Mouse (Mus musculus) neural tube, embryonic 15.5 days (tissue): Measurements from ENCODE around the gene Kdm4b. TPM values are rescaled to one million over a fixed set of nuclear protein-coding genes. Genes with fewer than 3 reads are reported as not detected.
A peak's percentile ranks its signal among the peaks of the same experiment; 100 is the strongest.

Experiments
- ATAC-seq: fragments of 200-750 bp; cut with Nextera tagmentation; 2 replicates; pipeline ENCODE4 v1.8.0; 2017; ENCODE audit warnings: mild to moderate bottlenecking, moderate TSS enrichment, moderate library complexity; ENCODE audit not compliant: low FRiP score
- H3K27ac ChIP-seq: fragments of 300-500 bp; sonication (generic); replicated peaks from 2 replicates; pipeline ENCODE4 v1.5.1; 2015; ENCODE audit warnings: mild to moderate bottlenecking, inconsistent platforms
- H3K27me3 ChIP-seq: fragments of 300-500 bp; sonication (generic); replicated peaks from 2 replicates; pipeline ENCODE4 v1.6.1; 2015; ENCODE audit warnings: inconsistent platforms
- H3K36me3 ChIP-seq: fragments of 300-500 bp; sonication (generic); 2 replicates; pipeline ENCODE4 v1.6.1; 2015; ENCODE audit warnings: inconsistent platforms
- H3K4me1 ChIP-seq: fragments of 300-500 bp; sonication (generic); 2 replicates; pipeline ENCODE4 v1.6.1; 2015; ENCODE audit warnings: inconsistent platforms
- H3K4me2 ChIP-seq: fragments of 300-500 bp; sonication (generic); 2 replicates; pipeline ENCODE4 v1.6.1; 2015; ENCODE audit warnings: inconsistent platforms, mild to moderate bottlenecking, moderate library complexity
- H3K4me3 ChIP-seq: fragments of 300-500 bp; sonication (generic); replicated peaks from 2 replicates; pipeline ENCODE4 v1.5.1; 2015; ENCODE audit warnings: mild to moderate bottlenecking, inconsistent platforms
- H3K9ac ChIP-seq: fragments of 300-500 bp; sonication (generic); replicated peaks from 2 replicates; pipeline ENCODE4 v1.6.1; 2015; ENCODE audit warnings: mild to moderate bottlenecking, inconsistent platforms
- H3K9me3 ChIP-seq: fragments of 300-500 bp; sonication (generic); replicated peaks from 2 replicates; pipeline ENCODE4 v1.6.1; 2016; ENCODE audit warnings: inconsistent platforms
- WGBS: fragments of 180-500 bp; shearing (Covaris S2); methylation state at CpG from one replicate; pipeline ENCODE4 v1.1.7; 2015; ENCODE audit warnings: mixed read lengths; 5-methylcytosine and 5-hydroxymethylcytosine counted together
- polyA plus RNA-seq: library from polyadenylated mRNA; unstranded; fragments of >200 nt; fragmentation: Nextera tagmentation; extraction: Ambion mirVana; gene quantifications from 2 replicates; pipeline ENCODE4 v1.2.1, GENCODE M21; 2015

Gene Kdm4b
- polyA plus RNA-seq, 1 experiment from 2014 or later = 65.2 TPM

GRCm38 (mm10) chr17:56329267-56329666, 3.4 kb downstream of the Kdm4b start:
- Histone ChIP-seq H3K4me3 (no peak overlapping the region), H3K27me3 (no peaks in the 10 kb centered on the region), H3K4me1 (peaks cover 73% of the 10 kb centered on the region), H3K4me2 (no peak overlapping the region), H3K9ac (no peak overlapping the region), H3K36me3 (no peaks in the 10 kb centered on the region), H3K9me3 (no peaks in the 10 kb centered on the region), H3K27ac (no peak overlapping the region)
- no peak for ATAC-seq

GRCm38 (mm10) chr17:56330345-56330744, 4.5 kb downstream of the Kdm4b start:
- Histone ChIP-seq H3K9me3 (no peaks in the 10 kb centered on the region), H3K36me3 (no peaks in the 10 kb centered on the region), H3K27me3 (no peaks in the 10 kb centered on the region), H3K4me2 (no peak overlapping the region), H3K4me1 (peaks cover 73% of the 10 kb centered on the region), H3K27ac (no peak overlapping the region), H3K9ac (no peak overlapping the region), H3K4me3 (no peak overlapping the region)
- no peak for ATAC-seq
- WGBS = 72% methylated on average over 3 of the region's 3 CpGs

GRCm38 (mm10) chr17:56331256-56331655, 5.4 kb downstream of the Kdm4b start:
- H3K4me1 ChIP-seq = peaks cover 82% of the 10 kb centered on the region
- H3K4me3 ChIP-seq = no peak overlapping the region
- H3K9me3 ChIP-seq = no peaks in the 10 kb centered on the region
- no peak overlapping the region for H3K4me2 ChIP-seq
- H3K36me3 ChIP-seq = no peaks in the 10 kb centered on the region
- 0 out of 2 replicates have a peak overlapping the region, but pooled peaks have one; percentile 3 for H3K27ac ChIP-seq
- no peaks in the 10 kb centered on the region for H3K27me3 ChIP-seq
- no peak for ATAC-seq
- H3K9ac ChIP-seq = no peak overlapping the region

- H3K4me3 ChIP-seq = no peak overlapping the region
- WGBS = 43% methylated on average over 8 of the region's 8 CpGs
- no peak overlapping the region for H3K4me2 ChIP-seq
- no peaks in the 10 kb centered on the region for H3K27me3 ChIP-seq
- ATAC-seq = 0 out of 2 replicates have a peak, but pooled peaks have one; percentile 8
- H3K9ac ChIP-seq = no peak overlapping the region
- H3K27ac ChIP-seq = no peak overlapping the region; the same call in 1 of the 2 replicates
- H3K36me3 ChIP-seq = no peaks in the 10 kb centered on the region
- peaks cover 80% of the 10 kb centered on the region for H3K4me1 ChIP-seq
- no peaks in the 10 kb centered on the region for H3K9me3 ChIP-seq
Measured at GRCm38 (mm10) chr17:56332987-56333386, 7.1 kb downstream of the Kdm4b start.

GRCm38 (mm10) chr17:56337190-56337589, 11.3 kb downstream of the Kdm4b start:
- no peak overlapping the region for H3K4me2 ChIP-seq
- H3K9ac ChIP-seq = no peak overlapping the region
- peaks cover 47% of the 10 kb centered on the region for H3K4me1 ChIP-seq
- no peak overlapping the region for H3K4me3 ChIP-seq
- H3K9me3 ChIP-seq = no peaks in the 10 kb centered on the region
- no peak for ATAC-seq
- H3K27me3 ChIP-seq = no peaks in the 10 kb centered on the region
- 52% methylated on average over 4 of the region's 4 CpGs for WGBS
- H3K27ac ChIP-seq = no peak overlapping the region
- no peaks in the 10 kb centered on the region for H3K36me3 ChIP-seq

GRCm38 (mm10) chr17:56337791-56338190, 11.9 kb downstream of the Kdm4b start:
- no peak overlapping the region for H3K9ac ChIP-seq
- 90% methylated on average over 6 of the region's 6 CpGs for WGBS
- no peak for ATAC-seq
- H3K4me3 ChIP-seq = no peak overlapping the region
- H3K36me3 ChIP-seq = no peaks in the 10 kb centered on the region
- peaks cover 41% of the 10 kb centered on the region for H3K4me1 ChIP-seq
- H3K4me2 ChIP-seq = no peak overlapping the region
- no peaks in the 10 kb centered on the region for H3K9me3 ChIP-seq
- H3K27ac ChIP-seq = no peak overlapping the region
- no peaks in the 10 kb centered on the region for H3K27me3 ChIP-seq

- H3K27ac ChIP-seq = no peak overlapping the region
- no peaks in the 10 kb centered on the region for H3K27me3 ChIP-seq
- H3K9me3 ChIP-seq = no peaks in the 10 kb centered on the region
- H3K4me3 ChIP-seq = no peak overlapping the region
- no peak for ATAC-seq
- no peaks in the 10 kb centered on the region for H3K36me3 ChIP-seq
- peaks cover 34% of the 10 kb centered on the region for H3K4me1 ChIP-seq
- 69% methylated on average over 4 of the region's 4 CpGs for WGBS
- H3K4me2 ChIP-seq = no peak overlapping the region
- H3K9ac ChIP-seq = no peak overlapping the region
Measured at GRCm38 (mm10) chr17:56338909-56339308, 13.0 kb downstream of the Kdm4b start.

- Histone ChIP-seq H3K9ac (no peak overlapping the region), H3K27ac (no peak overlapping the region), H3K4me1 (peaks cover 32% of the 10 kb centered on the region)
Measured at GRCm38 (mm10) chr17:56340717-56341116, 14.9 kb downstream of the Kdm4b start.

GRCm38 (mm10) chr17:56343466-56343865, 17.6 kb downstream of the Kdm4b start:
- Histone ChIP-seq H3K4me2 (no peak overlapping the region), H3K36me3 (peaks cover 3% of the 10 kb centered on the region; the same call in 1 of the 2 replicates), H3K9ac (no peak overlapping the region), H3K27me3 (no peaks in the 10 kb centered on the region), H3K27ac (no peak overlapping the region), H3K9me3 (no peaks in the 10 kb centered on the region), H3K4me1 (peaks cover 26% of the 10 kb centered on the region), H3K4me3 (no peak overlapping the region)
- 82% methylated on average over 3 of the region's 3 CpGs for WGBS
- ATAC-seq = no peak

More at GRCm38 (mm10) chr17:56340717-56341116, 14.9 kb downstream of the Kdm4b start:
- peaks cover 3% of the 10 kb centered on the region; the same call in 1 of the 2 replicates for H3K36me3 ChIP-seq
- no peak for ATAC-seq
- H3K27me3 ChIP-seq = no peaks in the 10 kb centered on the region
- H3K4me3 ChIP-seq = no peak overlapping the region
- no peaks in the 10 kb centered on the region for H3K9me3 ChIP-seq
- no peak overlapping the region for H3K4me2 ChIP-seq

GRCm38 (mm10) chr17:56345364-56345763, 19.5 kb downstream of the Kdm4b start:
- H3K4me3 ChIP-seq = no peak overlapping the region
- peaks cover 25% of the 10 kb centered on the region for H3K4me1 ChIP-seq
- H3K9me3 ChIP-seq = no peaks in the 10 kb centered on the region
- 82% methylated on average over 2 of the region's 2 CpGs for WGBS
- H3K9ac ChIP-seq = no peak overlapping the region
- no peaks in the 10 kb centered on the region for H3K27me3 ChIP-seq
- ATAC-seq = no peak
- H3K36me3 ChIP-seq = peaks cover 3% of the 10 kb centered on the region; the same call in 1 of the 2 replicates
- H3K4me2 ChIP-seq = no peak overlapping the region
- H3K27ac ChIP-seq = no peak overlapping the region

GRCm38 (mm10) chr17:56348128-56348527, 22.3 kb downstream of the Kdm4b start:
- no peak overlapping the region for H3K4me2 ChIP-seq
- H3K4me3 ChIP-seq = no peak overlapping the region
- H3K9ac ChIP-seq = no peak overlapping the region
- peaks cover 27% of the 10 kb centered on the region for H3K4me1 ChIP-seq
- 82% methylated on average over 4 of the region's 4 CpGs for WGBS
- no peak overlapping the region for H3K27ac ChIP-seq
- ATAC-seq = no peak
- no peaks in the 10 kb centered on the region for H3K27me3 ChIP-seq
- H3K9me3 ChIP-seq = no peaks in the 10 kb centered on the region
- H3K36me3 ChIP-seq = peaks cover 19% of the 10 kb centered on the region

- Histone ChIP-seq H3K4me3 (no peak overlapping the region), H3K36me3 (peaks cover 23% of the 10 kb centered on the region), H3K4me2 (no peak overlapping the region), H3K27ac (no peak overlapping the region), H3K9ac (no peak overlapping the region), H3K27me3 (no peaks in the 10 kb centered on the region), H3K4me1 (peaks cover 27% of the 10 kb centered on the region), H3K9me3 (no peaks in the 10 kb centered on the region)
- ATAC-seq = no peak
Measured at GRCm38 (mm10) chr17:56348586-56348985, 22.7 kb downstream of the Kdm4b start.

- peak; percentile 40; the same call in 1 of the 2 replicates for ATAC-seq
- H3K27ac ChIP-seq = no peak overlapping the region
Measured at GRCm38 (mm10) chr17:56350694-56351093, 24.8 kb downstream of the Kdm4b start.

More at GRCm38 (mm10) chr17:56350694-56351093, 24.8 kb downstream of the Kdm4b start:
- H3K9ac ChIP-seq = no peak overlapping the region
- H3K9me3 ChIP-seq = no peaks in the 10 kb centered on the region
- peaks cover 41% of the 10 kb centered on the region for H3K36me3 ChIP-seq
- peaks cover 20% of the 10 kb centered on the region for H3K4me1 ChIP-seq
- no peak overlapping the region for H3K4me2 ChIP-seq
- WGBS = 33% methylated on average over 2 of the region's 2 CpGs
- H3K4me3 ChIP-seq = no peak overlapping the region
- H3K27me3 ChIP-seq = no peaks in the 10 kb centered on the region
